Mouse (Mus musculus): ENCODE measurements around the gene Snx17. TPM values are rescaled to one million over a fixed set of nuclear protein-coding genes. Genes with fewer than 3 reads are reported as not detected.

Snx17 gene
- 69.2 TPM for polyA plus RNA-seq (2014; fragmentation: Illumina TruSeq; extraction: RNeasy Lipid Tissue Mini Kit (QIAGEN cat#74804); ENCODE audit: insufficient read depth, low read depth, low replicate concordance)

GRCm38 (mm10) chr5:31192939-31193630, at the start of gene Snx17, which contains the start of gene Eif2b4:
Gene Snx17, plus strand, starts transcription at chr5:31193227.
Gene Eif2b4, minus strand, starts transcription at chr5:31193430.

GRCm38 (mm10) chr5:31154152-31154553, 38.9 kb upstream of the Snx17 start, which contains the start of gene Mpv17:
Gene Mpv17, minus strand, starts transcription at chr5:31154251.

GRCm38 (mm10) chr5:31179766-31180630, 13.0 kb upstream of the Snx17 start, which contains the start of the genes Gm29609 and Gtf3c2:
Gene Gm29609, minus strand, starts transcription at chr5:31179911.
Gene Gtf3c2, minus strand, starts transcription at chr5:31180144.

GRCm38 (mm10) chr5:31201742-31202590, 8.9 kb downstream of the Snx17 start, which contains the start of gene Zfp513:
Gene Zfp513, minus strand, starts transcription at chr5:31202303.

GRCm38 (mm10) chr5:31220448-31221303, 27.6 kb downstream of the Snx17 start, which contains the start of gene Ppm1g:
Gene Ppm1g, minus strand, starts transcription at chr5:31220687.

GRCm38 (mm10) chr5:31240637-31241521, 47.9 kb downstream of the Snx17 start, which contains the start of the genes Nrbp1 and Gm9970:
Gene Nrbp1, plus strand, starts transcription at chr5:31240864.
Gene Gm9970, minus strand, starts transcription at chr5:31241232.

Other genes starting within 250 kb of the Snx17 start
- 0.60 TPM for gene Cgref1, start 247.6 kb upstream of the Snx17 start, polyA plus RNA-seq (2014; fragmentation: Illumina TruSeq; extraction: RNeasy Lipid Tissue Mini Kit (QIAGEN cat#74804); ENCODE audit: insufficient read depth, low read depth, low replicate concordance)
- gene Preb, start 232.9 kb upstream of the Snx17 start, polyA plus RNA-seq (2014; fragmentation: Illumina TruSeq; extraction: RNeasy Lipid Tissue Mini Kit (QIAGEN cat#74804); ENCODE audit: insufficient read depth, low read depth, low replicate concordance): 81.0 TPM
- 1.2 TPM for gene Tcf23, start 224.6 kb upstream of the Snx17 start, polyA plus RNA-seq (2014; fragmentation: Illumina TruSeq; extraction: RNeasy Lipid Tissue Mini Kit (QIAGEN cat#74804); ENCODE audit: insufficient read depth, low read depth, low replicate concordance)
- 135 TPM for gene Atraid, start 144.9 kb upstream of the Snx17 start, polyA plus RNA-seq (2014; fragmentation: Illumina TruSeq; extraction: RNeasy Lipid Tissue Mini Kit (QIAGEN cat#74804); ENCODE audit: insufficient read depth, low read depth, low replicate concordance)
- 4.2 TPM for gene Slc5a6, start 144.3 kb upstream of the Snx17 start, polyA plus RNA-seq (2014; fragmentation: Illumina TruSeq; extraction: RNeasy Lipid Tissue Mini Kit (QIAGEN cat#74804); ENCODE audit: insufficient read depth, low read depth, low replicate concordance)
- 5.8 TPM for gene Cad, start 138.4 kb upstream of the Snx17 start, polyA plus RNA-seq (2014; fragmentation: Illumina TruSeq; extraction: RNeasy Lipid Tissue Mini Kit (QIAGEN cat#74804); ENCODE audit: insufficient read depth, low read depth, low replicate concordance)
- not detected for gene Dnajc5g, start 86.9 kb upstream of the Snx17 start, polyA plus RNA-seq (2014; fragmentation: Illumina TruSeq; extraction: RNeasy Lipid Tissue Mini Kit (QIAGEN cat#74804); ENCODE audit: insufficient read depth, low read depth, low replicate concordance)
- not detected for gene Slc30a3, start 85.0 kb upstream of the Snx17 start, polyA plus RNA-seq (2014; fragmentation: Illumina TruSeq; extraction: RNeasy Lipid Tissue Mini Kit (QIAGEN cat#74804); ENCODE audit: insufficient read depth, low read depth, low replicate concordance)
- 3.1 TPM for gene Trim54, start 76.5 kb upstream of the Snx17 start, polyA plus RNA-seq (2014; fragmentation: Illumina TruSeq; extraction: RNeasy Lipid Tissue Mini Kit (QIAGEN cat#74804); ENCODE audit: insufficient read depth, low read depth, low replicate concordance)
- not detected for gene Ucn, start 54.4 kb upstream of the Snx17 start, polyA plus RNA-seq (2014; fragmentation: Illumina TruSeq; extraction: RNeasy Lipid Tissue Mini Kit (QIAGEN cat#74804); ENCODE audit: insufficient read depth, low read depth, low replicate concordance)
- 41.2 TPM for gene Mpv17, start 39.0 kb upstream of the Snx17 start, polyA plus RNA-seq (2014; fragmentation: Illumina TruSeq; extraction: RNeasy Lipid Tissue Mini Kit (QIAGEN cat#74804); ENCODE audit: insufficient read depth, low read depth, low replicate concordance)
- gene Gm29609, start 13.3 kb upstream of the Snx17 start, polyA plus RNA-seq (2014; fragmentation: Illumina TruSeq; extraction: RNeasy Lipid Tissue Mini Kit (QIAGEN cat#74804); ENCODE audit: insufficient read depth, low read depth, low replicate concordance): 0.18 TPM
- 14.1 TPM for gene Gtf3c2, start 13.1 kb upstream of the Snx17 start, polyA plus RNA-seq (2014; fragmentation: Illumina TruSeq; extraction: RNeasy Lipid Tissue Mini Kit (QIAGEN cat#74804); ENCODE audit: insufficient read depth, low read depth, low replicate concordance)
- gene Eif2b4, start 203 bp downstream of the Snx17 start, polyA plus RNA-seq (2014; fragmentation: Illumina TruSeq; extraction: RNeasy Lipid Tissue Mini Kit (QIAGEN cat#74804); ENCODE audit: insufficient read depth, low read depth, low replicate concordance): 24.8 TPM
- gene Zfp513, start 9.1 kb downstream of the Snx17 start, polyA plus RNA-seq (2014; fragmentation: Illumina TruSeq; extraction: RNeasy Lipid Tissue Mini Kit (QIAGEN cat#74804); ENCODE audit: insufficient read depth, low read depth, low replicate concordance): 12.8 TPM
- 39.6 TPM for gene Ppm1g, start 27.5 kb downstream of the Snx17 start, polyA plus RNA-seq (2014; fragmentation: Illumina TruSeq; extraction: RNeasy Lipid Tissue Mini Kit (QIAGEN cat#74804); ENCODE audit: insufficient read depth, low read depth, low replicate concordance)
- gene Nrbp1, start 47.6 kb downstream of the Snx17 start, polyA plus RNA-seq (2014; fragmentation: Illumina TruSeq; extraction: RNeasy Lipid Tissue Mini Kit (QIAGEN cat#74804); ENCODE audit: insufficient read depth, low read depth, low replicate concordance): 61.9 TPM
- not detected for gene Gm9970, start 48.0 kb downstream of the Snx17 start, polyA plus RNA-seq (2014; fragmentation: Illumina TruSeq; extraction: RNeasy Lipid Tissue Mini Kit (QIAGEN cat#74804); ENCODE audit: insufficient read depth, low read depth, low replicate concordance)
- gene Krtcap3, start 58.5 kb downstream of the Snx17 start, polyA plus RNA-seq (2014; fragmentation: Illumina TruSeq; extraction: RNeasy Lipid Tissue Mini Kit (QIAGEN cat#74804); ENCODE audit: insufficient read depth, low read depth, low replicate concordance): 30.6 TPM
- 26.8 TPM for gene Ift172, start 97.9 kb downstream of the Snx17 start, polyA plus RNA-seq (2014; fragmentation: Illumina TruSeq; extraction: RNeasy Lipid Tissue Mini Kit (QIAGEN cat#74804); ENCODE audit: insufficient read depth, low read depth, low replicate concordance)
- 6.1 TPM for gene Fndc4, start 102.9 kb downstream of the Snx17 start, polyA plus RNA-seq (2014; fragmentation: Illumina TruSeq; extraction: RNeasy Lipid Tissue Mini Kit (QIAGEN cat#74804); ENCODE audit: insufficient read depth, low read depth, low replicate concordance)
- gene Gckr, start 104.2 kb downstream of the Snx17 start, polyA plus RNA-seq (2014; fragmentation: Illumina TruSeq; extraction: RNeasy Lipid Tissue Mini Kit (QIAGEN cat#74804); ENCODE audit: insufficient read depth, low read depth, low replicate concordance): not detected

Measured in lung, adult 10 weeks (tissue).